Mouse (Mus musculus) ES-Bruce4 (cell line): Measurements from ENCODE around the gene Zyg11b.

Experiments used
- CTCF ChIP-seq: IDR thresholded peaks from one replicate; pipeline ENCODE4 v1.8.1; 2011; ENCODE audit warnings: low read depth, low read length
- EP300 ChIP-seq: IDR thresholded peaks from 2 replicates; pipeline ENCODE4 v1.6.1; 2011; ENCODE audit warnings: low read depth, low read length; ENCODE audit not compliant: insufficient read depth
- POLR2A ChIP-seq: IDR thresholded peaks from one replicate; pipeline ENCODE4 v1.8.1; 2011; ENCODE audit warnings: low read length; ENCODE audit not compliant: insufficient read depth

DNA sequence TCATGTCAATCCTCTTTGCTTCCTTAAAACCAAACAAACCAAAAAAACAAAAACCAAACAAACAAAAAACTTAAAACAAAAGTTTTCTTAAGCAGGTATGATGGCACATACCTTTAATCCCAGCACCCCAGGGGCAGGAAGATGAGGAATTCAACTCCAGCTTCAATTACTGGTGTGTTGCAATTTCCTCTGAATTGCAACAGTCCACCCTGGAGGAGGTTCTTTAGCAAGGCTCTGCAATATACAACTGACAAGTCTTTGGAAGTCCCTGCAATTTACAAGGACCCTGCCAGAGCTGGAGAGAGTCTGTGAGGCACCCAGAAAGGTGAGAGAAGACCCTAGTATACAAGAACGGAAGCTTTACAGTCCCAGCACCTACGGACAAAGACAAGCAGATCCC lies 87.9 kb downstream of the Zyg11b start:
- no peak for TF ChIP-seq CTCF
- TF ChIP-seq POLR2A: no peak
- no peak for TF ChIP-seq EP300
